15 mouse cellular contexts compared by ENCODE assay signal in genomic region chr6:91001566-91001965, GRCm38 (mm10). TPM values are rescaled to one million over a fixed set of nuclear protein-coding genes. Genes with fewer than 3 reads are reported as not detected.
DNase-seq lines count a peak whose midpoint lies in the region; ATAC-seq lines count a peak whose summit lies in the region.
"Had no signal": no experiment of that assay in that cellular context is flagged by ENCODE, and none has a peak within 500 bp of the region (broad histone marks: within the 10 kb centered on the region; RNA-seq: fewer than 3 reads in every experiment).

No protein-coding gene starts in this region.

- peak overlapping the region; percentile 51 for H3K4me2 ChIP-seq in heart, embryonic 11.5 days
- 0 out of 2 replicates have a peak overlapping the region, but pooled peaks have one; percentile 45 for H3K4me2 ChIP-seq in hindbrain, embryonic 15.5 days
- H3K4me2 ChIP-seq in lung, embryonic 16.5 days (ENCODE audit: low read depth, low read length): peak overlapping the region; percentile 18; the same call in 1 of the 2 replicates

- no peak for ATAC-seq in heart, embryonic 11.5 days (replicated peaks; ENCODE audit: insufficient number of reproducible peaks, low FRiP score, low TSS enrichment)
- ATAC-seq in hindbrain, embryonic 15.5 days (ENCODE audit: low FRiP score, low read depth): peak; percentile 31; the same call in 1 of the 2 replicates
- peak; percentile 92 for ATAC-seq in lung, embryonic 16.5 days (ENCODE audit: low read depth)

- H3K4me3 ChIP-seq in heart, embryonic 11.5 days (ENCODE audit: low read depth, low read length): no peak overlapping the region; the same call in 1 of the 2 replicates
- H3K4me3 ChIP-seq in hindbrain, embryonic 15.5 days: no peak overlapping the region
- no peak overlapping the region for H3K4me3 ChIP-seq in hindbrain, embryonic 10.5 days
- H3K4me3 ChIP-seq in lung, embryonic 16.5 days (ENCODE audit: low read length): no peak overlapping the region
- H3K4me3 ChIP-seq: limb, embryonic 13.5 days; stomach, embryonic 15.5 days had no signal

- no peaks in the 10 kb centered on the region for H3K36me3 ChIP-seq in heart, embryonic 11.5 days (ENCODE audit: control insufficient read depth, insufficient read depth, low read length)
- H3K36me3 ChIP-seq in hindbrain, embryonic 15.5 days: no peaks in the 10 kb centered on the region
- H3K36me3 ChIP-seq in hindbrain, embryonic 10.5 days: no peaks in the 10 kb centered on the region
- no peaks in the 10 kb centered on the region for H3K36me3 ChIP-seq in lung, embryonic 16.5 days (ENCODE audit: control insufficient read depth, insufficient read depth, low read length)
- H3K36me3 ChIP-seq: limb, embryonic 13.5 days; stomach, embryonic 15.5 days had no signal

- no peaks in the 10 kb centered on the region for H3K9me3 ChIP-seq in heart, embryonic 11.5 days (replicated peaks; ENCODE audit: control insufficient read depth, low read length)
- no peaks in the 10 kb centered on the region for H3K9me3 ChIP-seq in hindbrain, embryonic 15.5 days
- H3K9me3 ChIP-seq in hindbrain, embryonic 10.5 days: no peaks in the 10 kb centered on the region
- H3K9me3 ChIP-seq in lung, embryonic 16.5 days (ENCODE audit: control insufficient read depth, low read length): no peaks in the 10 kb centered on the region
- H3K9me3 ChIP-seq: limb, embryonic 13.5 days; stomach, embryonic 15.5 days had no signal

- intact Hi-C loops in heart, postnatal 36 days (cut with DNase I): no loop called here

- peaks cover 26% of the 10 kb centered on the region for H3K4me1 ChIP-seq in heart, embryonic 11.5 days (ENCODE audit: control insufficient read depth, insufficient read depth, low read length)
- peaks cover 12% of the 10 kb centered on the region for H3K4me1 ChIP-seq in hindbrain, embryonic 15.5 days (replicated peaks)
- peaks cover 18% of the 10 kb centered on the region for H3K4me1 ChIP-seq in hindbrain, embryonic 10.5 days (replicated peaks)
- no peaks in the 10 kb centered on the region; the same call in 1 of the 2 replicates for H3K4me1 ChIP-seq in lung, embryonic 16.5 days (replicated peaks; ENCODE audit: control insufficient read depth, insufficient read depth, low read length)
- H3K4me1 ChIP-seq: stomach, embryonic 15.5 days had no signal

- no peaks in the 10 kb centered on the region for H3K27me3 ChIP-seq in heart, embryonic 11.5 days (ENCODE audit: control insufficient read depth, insufficient read depth, low read length)
- H3K27me3 ChIP-seq in hindbrain, embryonic 15.5 days: no peaks in the 10 kb centered on the region
- peaks cover 22% of the 10 kb centered on the region for H3K27me3 ChIP-seq in hindbrain, embryonic 10.5 days (ENCODE audit: insufficient read depth, poor library complexity, severe bottlenecking)
- H3K27me3 ChIP-seq in lung, embryonic 16.5 days (ENCODE audit: control insufficient read depth, insufficient read depth, low read depth, low read length): no peaks in the 10 kb centered on the region
- H3K27me3 ChIP-seq: stomach, embryonic 15.5 days had no signal

- H3K9ac ChIP-seq in heart, embryonic 11.5 days (ENCODE audit: low read depth, low read length): no peak overlapping the region
- H3K9ac ChIP-seq in hindbrain, embryonic 15.5 days: no peak overlapping the region
- no peak overlapping the region for H3K9ac ChIP-seq in lung, embryonic 16.5 days (ENCODE audit: low read length)
- H3K9ac ChIP-seq: forebrain, postnatal 0 days; limb, embryonic 13.5 days; stomach, embryonic 15.5 days had no signal

- 38% methylated on average over 7 of the region's 7 CpGs for WGBS in heart, embryonic 11.5 days (ENCODE audit: insufficient replicate concordance)
- WGBS in hindbrain, embryonic 15.5 days: 37% methylated on average over 7 of the region's 7 CpGs
- 36% methylated on average over 7 of the region's 7 CpGs for WGBS in hindbrain, embryonic 10.5 days
- WGBS in lung, embryonic 16.5 days: 34% methylated on average over 7 of the region's 7 CpGs

- H3K27ac ChIP-seq in heart, embryonic 11.5 days (ENCODE audit: low read depth, low read length): 0 out of 2 replicates have a peak overlapping the region, but pooled peaks have one; percentile 57
- 0 out of 2 replicates have a peak overlapping the region, but pooled peaks have one; percentile 34 for H3K27ac ChIP-seq in hindbrain, embryonic 15.5 days (replicated peaks)
- no peak overlapping the region for H3K27ac ChIP-seq in hindbrain, embryonic 10.5 days
- H3K27ac ChIP-seq in lung, embryonic 16.5 days (ENCODE audit: low read length): 0 out of 2 replicates have a peak overlapping the region, but pooled peaks have one; percentile 10
- H3K27ac ChIP-seq: limb, embryonic 13.5 days; stomach, embryonic 15.5 days had no signal

- no peak for DNase-seq in heart, postnatal 36 days
- no peak for DNase-seq in hindbrain, embryonic 10.5 days (ENCODE audit: low spot score)
- DNase-seq in lung, postnatal 36 days: no peak
- DNase-seq in R1 (ENCODE audit: low read depth, low spot score): peak; percentile 53
- no peak for DNase-seq in urinary bladder, postnatal 10 days (ENCODE audit: low spot score)
- DNase-seq: cerebellum, adult 11-12 months; kidney, adult 11 months; kidney, postnatal 14 days; lung, adult 18-20 months had no signal

RNA-seq across cellular contexts. Expression of gene Iqsec1, which starts 13.1 kb away (rescaled TPM):
- polyA plus RNA-seq in heart, embryonic 11.5 days (2014; fragmentation: Nextera tagmentation; extraction: Ambion mirVana): 17.7 and 18.1 TPM in 2 replicates
- total RNA-seq in heart, postnatal 36 days (2021): 100 to 1,000 TPM; 135 to 142 TPM
- polyA plus RNA-seq in hindbrain, embryonic 15.5 days (2015; fragmentation: Nextera tagmentation; extraction: Ambion mirVana): 23.3 and 23.5 TPM in 2 replicates
- 11.3 and 13.8 TPM in 2 replicates for polyA plus RNA-seq in hindbrain, embryonic 10.5 days (2016; fragmentation: Nextera tagmentation; extraction: Ambion mirVana)
- 11.7 and 11.9 TPM in 2 replicates for polyA plus RNA-seq in lung, embryonic 16.5 days (2015; fragmentation: Nextera tagmentation; extraction: Ambion mirVana)
